Mouse (Mus musculus) kidney, embryonic 16.5 days (tissue): ENCODE data around the gene Btbd7. TPM values are rescaled to one million over a fixed set of nuclear protein-coding genes. Genes with fewer than 3 reads are reported as not detected.

Experiments used
- ATAC-seq: fragments of 200-750 bp; cut with Nextera tagmentation; 2 replicates; pipeline ENCODE4 v1.8.0; 2017; ENCODE audit warnings: moderate TSS enrichment; ENCODE audit not compliant: low FRiP score, low TSS enrichment
- H3K27ac ChIP-seq: fragments of 300-500 bp; sonication (generic); 2 replicates; pipeline ENCODE4 v1.5.1; 2014; ENCODE audit warnings: low read length
- H3K27me3 ChIP-seq: fragments of 300-500 bp; sonication (generic); 2 replicates; pipeline ENCODE4 v1.6.1; 2014; ENCODE audit warnings: low read length, control low read depth, mixed read lengths; ENCODE audit not compliant: insufficient read depth
- H3K36me3 ChIP-seq: fragments of 300-500 bp; sonication (generic); 2 replicates; pipeline ENCODE4 v1.6.1; 2014; ENCODE audit warnings: low read length, control low read depth, mixed read lengths; ENCODE audit not compliant: insufficient read depth
- H3K4me1 ChIP-seq: fragments of 300-500 bp; sonication (generic); 2 replicates; pipeline ENCODE4 v1.6.1; 2014; ENCODE audit warnings: low read length, control low read depth, mixed read lengths; ENCODE audit not compliant: insufficient read depth
- H3K4me2 ChIP-seq: fragments of 300-500 bp; sonication (generic); replicated peaks from 2 replicates; pipeline ENCODE4 v1.6.1; 2014; ENCODE audit warnings: low read depth, low read length
- H3K4me3 ChIP-seq: fragments of 300-500 bp; sonication (generic); 2 replicates; pipeline ENCODE4 v1.5.1; 2014; ENCODE audit warnings: mild to moderate bottlenecking, low read length
- H3K9ac ChIP-seq: fragments of 300-500 bp; sonication (generic); replicated peaks from 2 replicates; pipeline ENCODE4 v1.6.1; 2014; ENCODE audit warnings: low read length
- H3K9me3 ChIP-seq: fragments of 300-500 bp; sonication (generic); 2 replicates; pipeline ENCODE4 v1.6.1; 2016; ENCODE audit warnings: low read length, control low read depth
- WGBS: fragments of 180-500 bp; shearing (Covaris S2); extraction: QIAGEN DNeasy Blood & Tissue Kit; methylation state at CpG from one replicate; pipeline ENCODE4 v1.1.7; 2014; 5-methylcytosine and 5-hydroxymethylcytosine counted together
- polyA plus RNA-seq: library from polyadenylated mRNA; unstranded; fragments of >200 nt; fragmentation: Nextera tagmentation; extraction: Ambion mirVana; gene quantifications from 2 replicates; pipeline ENCODE4 v1.2.1, GENCODE M21; 2015

Btbd7 gene
- 14.5 and 17.5 TPM in 2 replicates for polyA plus RNA-seq

GRCm38 (mm10) chr12:102878031-102878823, at the start of gene Btbd7:
Btbd7 (minus strand) TSS chr12:102878471.
- H3K9me3 ChIP-seq = no peaks in the 10 kb centered on the region
- H3K4me2 ChIP-seq = peak within 1 kb of the TSS; percentile 63
- H3K36me3 ChIP-seq = no peaks in the 10 kb centered on the region
- H3K27me3 ChIP-seq = no peaks in the 10 kb centered on the region
- peak within 1 kb of the TSS; percentile 94 for H3K27ac ChIP-seq
- ATAC-seq = peak; percentile 98
- WGBS = 0% methylated on average over 77 of the region's 95 CpGs
- peaks cover 14% of the 10 kb centered on the region for H3K4me1 ChIP-seq
- H3K4me3 ChIP-seq = peak within 1 kb of the TSS; percentile 93
- peak within 1 kb of the TSS; percentile 94 for H3K9ac ChIP-seq

- Histone ChIP-seq H3K4me1 (no peaks in the 10 kb centered on the region), H3K27ac (no peak overlapping the region), H3K36me3 (no peaks in the 10 kb centered on the region), H3K9ac (no peak overlapping the region), H3K4me2 (no peak overlapping the region), H3K4me3 (no peak overlapping the region), H3K9me3 (no peaks in the 10 kb centered on the region), H3K27me3 (no peaks in the 10 kb centered on the region)
- ATAC-seq = no peak
- WGBS = 9% methylated on average over 2 of the region's 2 CpGs
Observed at GRCm38 (mm10) chr12:102916073-102916472, 37.8 kb upstream of the Btbd7 start.

GRCm38 (mm10) chr12:102908191-102908590, 29.9 kb upstream of the Btbd7 start:
- 55% methylated on average over 3 of the region's 3 CpGs for WGBS
- ATAC-seq = no peak
- Histone ChIP-seq H3K27me3 (no peaks in the 10 kb centered on the region), H3K4me2 (no peak overlapping the region), H3K9me3 (no peaks in the 10 kb centered on the region), H3K9ac (no peak overlapping the region), H3K4me3 (no peak overlapping the region), H3K27ac (no peak overlapping the region), H3K4me1 (no peaks in the 10 kb centered on the region), H3K36me3 (no peaks in the 10 kb centered on the region)

- 89% methylated on average over 17 of the region's 17 CpGs for WGBS
- no peaks in the 10 kb centered on the region for H3K36me3 ChIP-seq
Observed at GRCm38 (mm10) chr12:102899091-102899490, 20.8 kb upstream of the Btbd7 start, which contains the start of gene Cox8c. Cox8c (plus strand) TSS chr12:102899316.

GRCm38 (mm10) chr12:102888568-102888967, 10.3 kb upstream of the Btbd7 start:
- Histone ChIP-seq H3K36me3 (no peaks in the 10 kb centered on the region), H3K9ac (no peak overlapping the region), H3K4me1 (no peaks in the 10 kb centered on the region), H3K4me3 (no peak overlapping the region), H3K4me2 (no peak overlapping the region), H3K27ac (no peak overlapping the region), H3K27me3 (no peaks in the 10 kb centered on the region), H3K9me3 (0 out of 2 replicates have a peak, but pooled peaks cover 3% of the 10 kb centered on the region)
- ATAC-seq = no peak
- 48% methylated on average over 5 of the region's 5 CpGs for WGBS

More at GRCm38 (mm10) chr12:102899091-102899490, 20.8 kb upstream of the Btbd7 start, which contains the start of gene Cox8c:
- Histone ChIP-seq H3K4me1 (no peaks in the 10 kb centered on the region), H3K9ac (no peak within 1 kb of the TSS), H3K4me2 (no peak within 1 kb of the TSS), H3K27ac (no peak within 1 kb of the TSS), H3K4me3 (no peak within 1 kb of the TSS), H3K27me3 (no peaks in the 10 kb centered on the region), H3K9me3 (no peaks in the 10 kb centered on the region)
- no peak for ATAC-seq

GRCm38 (mm10) chr12:102887366-102887765, 9.1 kb upstream of the Btbd7 start:
- Histone ChIP-seq H3K4me2 (no peak overlapping the region), H3K36me3 (no peaks in the 10 kb centered on the region), H3K4me1 (no peaks in the 10 kb centered on the region), H3K27ac (no peak overlapping the region), H3K27me3 (no peaks in the 10 kb centered on the region), H3K9me3 (0 out of 2 replicates have a peak, but pooled peaks cover 3% of the 10 kb centered on the region), H3K9ac (no peak overlapping the region), H3K4me3 (no peak overlapping the region)
- no peak for ATAC-seq
- 66% methylated on average over 10 of the region's 10 CpGs for WGBS

GRCm38 (mm10) chr12:102885735-102886134, 7.5 kb upstream of the Btbd7 start:
- H3K9me3 ChIP-seq = no peaks in the 10 kb centered on the region
- H3K9ac ChIP-seq = no peak overlapping the region
- no peak overlapping the region for H3K4me2 ChIP-seq
- H3K36me3 ChIP-seq = no peaks in the 10 kb centered on the region
- no peak overlapping the region for H3K4me3 ChIP-seq
- H3K27me3 ChIP-seq = no peaks in the 10 kb centered on the region
- no peak overlapping the region for H3K27ac ChIP-seq
- no peaks in the 10 kb centered on the region for H3K4me1 ChIP-seq
- WGBS = 20% methylated on average over 5 of the region's 5 CpGs
- 0 out of 2 replicates have a peak, but pooled peaks have one; percentile 49 for ATAC-seq

- Histone ChIP-seq H3K4me1 (peaks cover 14% of the 10 kb centered on the region), H3K27me3 (no peaks in the 10 kb centered on the region), H3K4me3 (peak overlapping the region; percentile 93), H3K4me2 (peak overlapping the region; percentile 63), H3K27ac (peak overlapping the region; percentile 77; the same call in 1 of the 2 replicates), H3K36me3 (no peaks in the 10 kb centered on the region), H3K9ac (peak overlapping the region; percentile 94), H3K9me3 (no peaks in the 10 kb centered on the region)
- WGBS = 27% methylated on average over 7 of the region's 7 CpGs
- ATAC-seq = no peak
Observed at GRCm38 (mm10) chr12:102878901-102879300, 630 bp upstream of the Btbd7 start.

GRCm38 (mm10) chr12:102877301-102878030, 805 bp downstream of the Btbd7 start:
- no peaks in the 10 kb centered on the region for H3K9me3 ChIP-seq
- H3K27ac ChIP-seq = peak overlapping the region; percentile 94
- peaks cover 14% of the 10 kb centered on the region for H3K4me1 ChIP-seq
- WGBS = under 1% methylated on average over 44 of the region's 70 CpGs
- peak overlapping the region; percentile 57 for H3K4me2 ChIP-seq
- peak overlapping the region; percentile 94 for H3K9ac ChIP-seq
- no peaks in the 10 kb centered on the region for H3K36me3 ChIP-seq
- peak; percentile 86 for ATAC-seq
- H3K27me3 ChIP-seq = no peaks in the 10 kb centered on the region
- peak overlapping the region; percentile 93 for H3K4me3 ChIP-seq
